Mouse (Mus musculus): ENCODE measurements around the gene Sec23ip.

DNA sequence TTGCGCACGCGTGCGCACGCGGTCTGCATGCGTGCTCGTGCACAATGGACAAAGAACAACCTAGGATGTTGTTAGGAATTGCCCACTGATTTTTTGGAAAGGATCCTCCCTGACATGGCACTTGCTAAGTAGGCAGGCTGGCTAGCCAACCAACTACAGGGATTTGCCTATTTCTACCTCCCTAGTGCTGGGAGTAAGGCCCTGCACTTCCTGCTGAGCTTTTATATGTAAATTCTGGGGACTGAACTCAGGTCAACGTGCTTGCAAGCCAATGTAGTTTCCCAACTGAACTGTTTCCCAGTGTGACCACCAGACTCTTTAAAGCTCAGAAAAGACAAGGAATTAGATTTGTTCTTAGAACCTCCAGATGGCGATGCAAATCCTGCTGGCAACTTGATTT is 17.7 kb upstream of the Sec23ip start:
- TF ChIP-seq MXI1 (IDR thresholded peaks at IDR 0.05; ENCODE audit: low read depth, low read length) (no peak), POLR2A (IDR thresholded peaks at IDR 0.05; ENCODE audit: low read depth, low read length) (no peak), MYC (IDR thresholded peaks at IDR 0.05; ENCODE audit: low read depth, low read length) (no peak), EP300 (IDR thresholded peaks at IDR 0.05; ENCODE audit: low read length) (no peak), CHD2 (IDR thresholded peaks at IDR 0.05; ENCODE audit: low read length) (no peak), E2F4 (IDR thresholded peaks at IDR 0.05; ENCODE audit: insufficient replicate concordance, low read depth, low read length) (no peak), TCF12 (IDR thresholded peaks at IDR 0.05; ENCODE audit: low read depth, low read length) (no peak), CHD1 (IDR thresholded peaks at IDR 0.05; ENCODE audit: low read depth, low read length) (no peak), ZC3H11A (IDR thresholded peaks at IDR 0.05; ENCODE audit: low read depth, low read length) (no peak)

All from CH12.LX (cell line).